Mouse (Mus musculus) left cerebral cortex, postnatal 25 days (tissue): Measurements from ENCODE around the gene Olfr1185-ps1. TPM values are rescaled to one million over a fixed set of nuclear protein-coding genes. Genes with fewer than 3 reads are reported as not detected.
"Not testable (repeated sequence)": the region's sequence is repeated elsewhere in the genome, so short reads cannot be mapped to it uniquely, and the experiment has no call there.

Experiments used
- DNase-seq, 2 experiments: peaks; one replicate each; pipeline ENCODE4 v3.0.0; 2022; ENCODE audit warnings: low spot score in 2 of 2, mixed read lengths in 1 of 2
- intact Hi-C: fragments of 180-260 bp; cut with DNase I; formaldehyde crosslinking; loops from one replicate; pipeline ENCODE4 v1.15.1; 2025
- total RNA-seq, 2 experiments: library from RNA; stranded (reverse); gene quantifications; 2 replicates each; pipeline ENCODE4 v1.2.3; 2021

Gene Olfr1185-ps1
- not detected for total RNA-seq

DNA sequence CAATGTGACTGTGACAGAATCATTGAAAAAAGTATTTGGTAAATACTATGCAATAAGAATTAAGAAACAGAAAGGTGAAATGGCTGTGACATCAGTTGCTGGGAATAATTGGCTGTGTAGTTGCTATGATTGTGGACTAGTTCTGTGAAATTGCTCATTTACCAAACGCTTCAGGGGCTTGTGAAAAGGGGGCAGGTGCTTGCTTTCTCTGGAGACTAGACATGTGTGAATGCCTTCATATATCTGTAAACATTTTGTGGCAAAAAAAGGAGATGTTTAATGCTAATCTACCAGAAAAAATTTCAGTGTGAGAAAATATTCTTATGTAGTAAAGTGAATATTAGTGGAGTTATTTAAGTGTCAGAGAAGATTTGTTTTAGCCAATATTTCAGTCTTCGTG, at the start of gene Olfr1185-ps1:
TSS of gene Olfr1185-ps1 (plus strand) at position 301 of the 400 bp plus-strand sequence.
- intact Hi-C loops: no loop called here
- no peak for DNase-seq

GRCm38 (mm10) chr2:88449031-88449430, 44.1 kb upstream of the Olfr1185-ps1 start, which contains the start of gene Gm13757:
Gene Gm13757, minus strand, starts transcription at chr2:88449131.
- intact Hi-C loops: no loop called here
- no peak for DNase-seq

- DNase-seq, intact Hi-C loops: not testable (repeated sequence)
These were observed 38.6 kb upstream of the Olfr1185-ps1 start, which contains the start of gene Olfr1183 for GRCm38 (mm10) chr2:88454567-88454966. Gene Olfr1183, plus strand, starts transcription at chr2:88454867.

DNA sequence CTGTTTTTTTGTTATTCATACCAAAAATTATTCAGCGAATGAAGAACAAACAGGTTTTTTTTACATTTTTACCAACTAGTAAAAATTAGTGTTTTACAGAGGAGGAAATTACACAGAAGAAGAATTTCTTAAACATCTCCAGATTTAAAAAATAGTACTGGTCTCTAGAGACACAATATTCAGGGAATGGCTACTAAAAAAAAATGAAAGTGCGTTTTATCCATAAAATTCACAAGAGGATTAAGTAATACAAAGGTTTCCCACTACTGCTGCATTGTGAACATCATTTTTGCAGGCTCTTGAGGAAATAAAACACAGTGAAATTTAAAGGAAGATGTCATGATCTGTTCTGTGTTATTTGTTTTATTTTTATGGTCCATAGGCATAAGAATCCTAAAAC, 9.8 kb upstream of the Olfr1185-ps1 start, which contains the start of gene Olfr1184:
TSS of gene Olfr1184 (plus strand) at position 301 of the 400 bp plus-strand sequence.
- no peak for DNase-seq
- intact Hi-C loops: no loop called here

GRCm38 (mm10) chr2:88518251-88518650, 25.1 kb downstream of the Olfr1185-ps1 start, which contains the start of gene Olfr1186:
Gene Olfr1186, plus strand, starts transcription at chr2:88518551.
- intact Hi-C loops: no loop called here
- DNase-seq: no peak

DNA sequence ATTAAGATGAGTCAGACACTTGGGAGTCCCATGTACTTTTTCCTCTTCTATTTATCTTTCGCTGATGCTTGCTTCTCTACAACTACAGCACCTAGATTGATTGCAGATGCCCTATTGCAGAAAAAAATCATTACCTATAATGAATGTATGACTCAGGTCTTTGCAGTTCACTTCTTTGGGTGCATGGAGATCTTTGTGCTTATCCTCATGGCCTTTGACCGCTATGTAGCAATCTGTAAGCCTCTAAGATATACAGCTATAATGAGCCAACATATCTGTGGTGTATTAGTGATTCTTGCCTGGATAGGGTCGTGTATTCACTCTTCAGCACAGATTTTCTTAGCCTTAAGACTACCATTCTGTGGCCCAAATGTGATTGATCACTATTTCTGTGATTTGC, 32.6 kb downstream of the Olfr1185-ps1 start:
- no peak for DNase-seq
- intact Hi-C loops: no loop called here

Other genes starting within 250 kb of the Olfr1185-ps1 start
- gene Olfr1173, start 213.4 kb upstream of the Olfr1185-ps1 start, total RNA-seq: not detected
- gene Olfr1174-ps, start 178.2 kb upstream of the Olfr1185-ps1 start, total RNA-seq: not detected
- gene Olfr1175-ps, start 166.1 kb upstream of the Olfr1185-ps1 start, total RNA-seq: not detected
- gene Olfr1176, start 156.6 kb upstream of the Olfr1185-ps1 start, total RNA-seq: not detected
- not detected for gene Olfr1177-ps, start 146.8 kb upstream of the Olfr1185-ps1 start, total RNA-seq
- not detected for gene Olfr1178, start 106.3 kb upstream of the Olfr1185-ps1 start, total RNA-seq
- gene Olfr1179, start 86.9 kb upstream of the Olfr1185-ps1 start, total RNA-seq: not detected
- not detected for gene Olfr1180, start 74.2 kb upstream of the Olfr1185-ps1 start, total RNA-seq
- gene Olfr1181, start 67.1 kb upstream of the Olfr1185-ps1 start, total RNA-seq: not detected
- gene Gm13757, start 44.2 kb upstream of the Olfr1185-ps1 start, total RNA-seq: not detected
- gene Olfr1183, start 38.5 kb upstream of the Olfr1185-ps1 start, total RNA-seq: not detected
- not detected for gene Olfr1184, start 9.7 kb upstream of the Olfr1185-ps1 start, total RNA-seq
- gene Olfr1186, start 25.2 kb downstream of the Olfr1185-ps1 start, total RNA-seq: not detected
- not detected for gene Olfr1188, start 63.6 kb downstream of the Olfr1185-ps1 start, total RNA-seq
- not detected for gene Olfr1189, start 93.1 kb downstream of the Olfr1185-ps1 start, total RNA-seq
- not detected for gene Olfr1191-ps1, start 147.2 kb downstream of the Olfr1185-ps1 start, total RNA-seq
- gene Olfr1192-ps1, start 155.2 kb downstream of the Olfr1185-ps1 start, total RNA-seq: not detected
- gene Olfr1193, start 182.3 kb downstream of the Olfr1185-ps1 start, total RNA-seq: not detected
- not detected for gene Olfr1195, start 195.9 kb downstream of the Olfr1185-ps1 start, total RNA-seq
- gene Olfr1196, start 211.3 kb downstream of the Olfr1185-ps1 start, total RNA-seq: not detected
- gene Olfr1197, start 239.0 kb downstream of the Olfr1185-ps1 start, total RNA-seq: not detected